Mouse (Mus musculus) lung, postnatal 0 days (tissue): ENCODE results near the gene Cfap77. TPM values are rescaled to one million over a fixed set of nuclear protein-coding genes. Genes with fewer than 3 reads are reported as not detected.

Experiments used
- ATAC-seq: fragments of 200-750 bp; cut with Nextera tagmentation; 2 replicates; pipeline ENCODE4 v1.8.0; 2017; ENCODE audit warnings: moderate library complexity
- DNase-seq: peaks from one replicate; pipeline ENCODE4 v3.0.0-alpha.2; 2016; ENCODE audit warnings: low spot score
- H3K27ac ChIP-seq: fragments of 300-500 bp; sonication (generic); 2 replicates; pipeline ENCODE4 v1.5.1; 2014; ENCODE audit warnings: antibody characterized with exemption, mild to moderate bottlenecking, low read length, mixed read lengths
- H3K27me3 ChIP-seq: fragments of 300-500 bp; sonication (generic); replicated peaks from 2 replicates; pipeline ENCODE4 v1.6.1; 2014; ENCODE audit warnings: low read length, mixed read lengths; ENCODE audit not compliant: insufficient read depth
- H3K36me3 ChIP-seq: fragments of 300-500 bp; sonication (generic); 2 replicates; pipeline ENCODE4 v1.6.1; 2014; ENCODE audit warnings: low read length, mixed read lengths; ENCODE audit not compliant: insufficient read depth
- H3K4me1 ChIP-seq: fragments of 300-500 bp; sonication (generic); 2 replicates; pipeline ENCODE4 v1.6.1; 2014; ENCODE audit warnings: antibody characterized with exemption, low read depth, low read length, mixed read lengths; ENCODE audit not compliant: insufficient read depth
- H3K4me2 ChIP-seq: fragments of 300-500 bp; sonication (generic); replicated peaks from 2 replicates; pipeline ENCODE4 v1.6.1; 2014; ENCODE audit warnings: low read depth, mild to moderate bottlenecking, low read length, moderate library complexity, mixed read lengths
- H3K4me3 ChIP-seq: fragments of 300-500 bp; sonication (generic); 2 replicates; pipeline ENCODE4 v1.5.1; 2014; ENCODE audit warnings: low read depth, low read length
- H3K9ac ChIP-seq: fragments of 300-500 bp; sonication (generic); replicated peaks from 2 replicates; pipeline ENCODE4 v1.6.1; 2014; ENCODE audit warnings: low read depth, mild to moderate bottlenecking
- H3K9me3 ChIP-seq: fragments of 300-500 bp; sonication (generic); 2 replicates; pipeline ENCODE4 v1.6.1; 2016; ENCODE audit warnings: low read length, mixed read lengths
- CTCF ChIP-seq: IDR thresholded peaks from 2 replicates; pipeline ENCODE4 v1.5.1; 2016; ENCODE audit warnings: antibody characterized with exemption, mild to moderate bottlenecking
- EP300 ChIP-seq: IDR thresholded peaks from 2 replicates; pipeline ENCODE4 v1.6.1; 2016; ENCODE audit warnings: antibody characterized with exemption, mild to moderate bottlenecking, control low read depth
- WGBS: fragments of 180-500 bp; shearing (Covaris S2); extraction: QIAGEN DNeasy Blood & Tissue Kit; methylation state at CpG from one replicate; pipeline ENCODE4 v1.1.7; 2014; 5-methylcytosine and 5-hydroxymethylcytosine counted together
- polyA plus RNA-seq: library from polyadenylated mRNA; unstranded; fragments of >200 nt; fragmentation: Nextera tagmentation; extraction: Ambion mirVana; gene quantifications from 2 replicates; pipeline ENCODE4 v1.2.1, GENCODE M21; 2015

Cfap77 gene
- polyA plus RNA-seq, 1 experiment from 2014 or later, result 1.2 TPM

DNA sequence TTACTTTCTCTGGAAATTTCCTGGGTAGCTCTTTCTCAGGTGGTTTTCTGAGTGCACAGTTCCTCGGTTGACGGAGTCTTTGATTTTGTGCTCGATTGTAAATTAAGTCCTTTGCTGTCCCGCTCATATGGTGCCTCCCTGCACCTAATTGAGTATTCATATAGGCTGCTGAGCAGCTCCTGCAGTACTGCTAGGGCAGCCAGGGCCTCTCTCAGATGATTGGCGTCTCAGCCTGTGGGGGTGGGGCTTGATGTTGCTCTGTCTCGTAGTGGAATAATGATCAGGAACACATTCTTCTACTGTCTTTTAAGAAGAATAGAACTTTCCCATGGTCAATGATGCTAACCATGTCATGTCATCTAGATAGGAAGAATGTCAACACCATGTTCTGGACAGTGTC, 109.5 kb downstream of the Cfap77 start:
- Histone ChIP-seq H3K4me1 (no peaks in the 10 kb centered on the region), H3K4me2 (no peak overlapping the region), H3K9me3 (no peaks in the 10 kb centered on the region), H3K36me3 (no peaks in the 10 kb centered on the region), H3K4me3 (no peak overlapping the region), H3K27me3 (no peaks in the 10 kb centered on the region), H3K9ac (no peak overlapping the region), H3K27ac (no peak overlapping the region)
- TF ChIP-seq EP300, result no peak
- no peak for TF ChIP-seq CTCF
- no peak for DNase-seq
- 68% methylated on average over 6 of the region's 6 CpGs for WGBS
- no peak for ATAC-seq

DNA sequence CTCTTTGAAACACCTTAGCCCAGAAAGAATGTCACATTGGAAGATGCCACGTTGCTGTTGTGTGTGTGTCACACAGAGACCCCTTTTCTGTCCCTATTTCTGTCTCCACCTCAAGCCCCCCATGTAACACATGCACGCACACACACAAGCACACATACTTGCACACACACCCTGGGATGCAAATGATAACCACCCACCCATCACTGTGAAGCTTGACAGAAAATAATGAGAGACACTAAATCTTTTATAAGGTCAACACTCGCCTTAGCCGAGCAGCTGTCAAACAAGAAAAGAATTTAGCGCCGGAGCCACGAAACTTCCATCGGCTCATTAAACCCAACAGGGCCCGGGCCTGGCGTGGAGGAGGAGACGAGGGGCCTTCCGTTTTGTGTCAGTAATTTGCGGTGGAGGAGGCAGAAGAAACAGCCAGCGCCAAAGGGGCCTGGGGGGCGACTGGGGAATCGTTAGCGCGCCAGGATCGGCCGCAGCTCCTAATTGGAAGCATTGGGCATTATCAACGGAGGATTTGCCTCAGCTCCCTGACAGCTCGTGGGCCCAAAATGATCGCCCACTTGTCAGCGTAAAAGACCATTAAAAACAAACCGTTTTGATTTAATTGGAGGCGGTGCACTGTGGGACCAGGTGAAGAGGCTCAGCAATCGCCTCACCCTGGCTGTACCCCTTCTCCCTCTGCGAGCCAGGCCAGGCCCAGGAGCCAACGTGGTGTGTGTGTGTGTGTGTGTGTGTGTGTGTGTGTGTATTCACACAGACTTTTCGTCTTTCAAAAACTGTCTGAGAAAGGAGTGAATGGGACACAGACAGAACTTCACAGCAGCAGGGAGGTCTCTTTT, 111.0 kb downstream of the Cfap77 start:
- Histone ChIP-seq H3K9me3 (no peaks in the 10 kb centered on the region), H3K4me3 (no peak overlapping the region), H3K4me2 (no peak overlapping the region), H3K27ac (no peak overlapping the region), H3K9ac (no peak overlapping the region), H3K36me3 (no peaks in the 10 kb centered on the region), H3K4me1 (no peaks in the 10 kb centered on the region), H3K27me3 (no peaks in the 10 kb centered on the region)
- no peak for TF ChIP-seq CTCF
- TF ChIP-seq EP300, result no peak
- DNase-seq, result no peak
- WGBS, result 55% methylated on average over 30 of the region's 30 CpGs
- no peak for ATAC-seq

DNA sequence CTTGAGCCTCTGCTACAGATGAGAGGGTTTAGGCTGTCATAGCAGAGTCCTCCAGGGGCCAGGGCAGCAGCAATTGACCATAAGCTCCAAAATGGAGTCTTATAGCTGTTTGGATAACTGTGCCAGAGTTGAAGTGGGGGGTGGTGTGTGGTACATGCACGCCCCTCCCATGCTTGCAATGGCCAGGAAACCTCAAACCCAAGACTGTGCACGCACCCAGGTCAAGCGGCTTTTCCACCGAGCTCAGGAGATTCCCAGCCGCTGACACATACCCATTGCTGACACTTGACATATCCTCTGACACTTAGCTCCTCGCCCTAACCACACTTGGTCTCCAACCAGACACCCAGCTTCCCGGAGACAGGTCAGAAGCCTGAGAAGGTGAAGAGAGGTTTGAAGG, 115.9 kb downstream of the Cfap77 start:
- ATAC-seq, result no peak
- H3K4me2 ChIP-seq, result no peak overlapping the region
- no peak overlapping the region for H3K4me3 ChIP-seq
- WGBS, result 57% methylated on average over 7 of the region's 7 CpGs
- no peaks in the 10 kb centered on the region for H3K9me3 ChIP-seq
- no peak overlapping the region for H3K27ac ChIP-seq
- H3K27me3 ChIP-seq, result no peaks in the 10 kb centered on the region
- TF ChIP-seq CTCF, result no peak
- no peaks in the 10 kb centered on the region for H3K4me1 ChIP-seq
- DNase-seq, result no peak
- H3K36me3 ChIP-seq, result no peaks in the 10 kb centered on the region
- no peak overlapping the region for H3K9ac ChIP-seq

DNA sequence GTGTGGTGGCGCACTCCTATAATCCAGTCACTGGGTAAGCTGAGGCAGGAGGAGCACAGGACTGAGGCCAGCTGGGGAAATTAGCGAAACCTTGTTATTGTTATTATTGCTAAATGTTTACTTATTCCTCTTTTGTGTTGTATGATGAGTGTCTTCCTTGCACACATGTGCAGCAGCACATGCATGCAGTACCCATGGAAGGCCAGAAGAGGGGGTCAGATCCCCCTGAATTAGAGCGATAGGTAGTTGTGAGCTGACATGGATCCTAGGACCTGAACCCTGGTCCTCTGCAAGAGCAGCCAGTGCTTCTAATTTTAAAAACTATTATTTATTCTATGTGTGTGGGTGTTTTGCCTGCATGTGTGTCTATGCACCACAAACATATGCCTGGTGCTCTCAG, 124.3 kb downstream of the Cfap77 start:
- no peak for DNase-seq
- H3K27ac ChIP-seq, result no peak overlapping the region
- H3K4me2 ChIP-seq, result no peak overlapping the region
- ATAC-seq, result no peak
- TF ChIP-seq EP300, result no peak
- TF ChIP-seq CTCF, result peak; percentile 32
- no peaks in the 10 kb centered on the region for H3K4me1 ChIP-seq
- no peaks in the 10 kb centered on the region for H3K36me3 ChIP-seq
- H3K9me3 ChIP-seq, result no peaks in the 10 kb centered on the region
- no peak overlapping the region for H3K9ac ChIP-seq
- WGBS, result 88% methylated on average over 3 of the region's 3 CpGs
- H3K27me3 ChIP-seq, result no peaks in the 10 kb centered on the region
- no peak overlapping the region for H3K4me3 ChIP-seq

DNA sequence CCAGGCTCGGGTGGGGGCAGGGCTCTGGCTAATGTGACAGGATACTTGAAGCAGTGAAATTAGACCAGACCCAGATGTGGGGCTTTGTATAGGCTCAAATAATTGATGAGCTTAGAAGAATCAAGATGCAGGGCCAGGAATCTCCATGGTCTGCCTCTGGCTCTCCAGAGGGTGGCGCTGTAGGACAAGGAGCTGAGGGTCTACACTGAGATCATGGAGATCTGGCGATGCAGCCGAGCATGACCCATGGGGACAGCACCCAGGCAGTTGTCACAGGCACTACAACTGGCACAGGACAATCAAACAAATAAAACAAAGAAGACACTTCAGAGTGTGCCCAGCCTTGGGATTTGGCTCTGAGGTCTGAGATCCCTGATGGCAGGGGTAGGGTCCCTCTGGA, 131.0 kb downstream of the Cfap77 start:
- no peak overlapping the region for H3K4me3 ChIP-seq
- no peak overlapping the region for H3K4me2 ChIP-seq
- DNase-seq (peak; percentile 65), ATAC-seq (peak; percentile 65)
- TF ChIP-seq CTCF, result peak; percentile 95
- no peak for TF ChIP-seq EP300
- no peaks in the 10 kb centered on the region for H3K4me1 ChIP-seq
- no peak overlapping the region for H3K27ac ChIP-seq
- no peak overlapping the region for H3K9ac ChIP-seq
- 0% methylated on average over 4 of the region's 4 CpGs for WGBS
- H3K9me3 ChIP-seq, result no peaks in the 10 kb centered on the region
- no peaks in the 10 kb centered on the region for H3K36me3 ChIP-seq
- H3K27me3 ChIP-seq, result peaks cover 10% of the 10 kb centered on the region

DNA sequence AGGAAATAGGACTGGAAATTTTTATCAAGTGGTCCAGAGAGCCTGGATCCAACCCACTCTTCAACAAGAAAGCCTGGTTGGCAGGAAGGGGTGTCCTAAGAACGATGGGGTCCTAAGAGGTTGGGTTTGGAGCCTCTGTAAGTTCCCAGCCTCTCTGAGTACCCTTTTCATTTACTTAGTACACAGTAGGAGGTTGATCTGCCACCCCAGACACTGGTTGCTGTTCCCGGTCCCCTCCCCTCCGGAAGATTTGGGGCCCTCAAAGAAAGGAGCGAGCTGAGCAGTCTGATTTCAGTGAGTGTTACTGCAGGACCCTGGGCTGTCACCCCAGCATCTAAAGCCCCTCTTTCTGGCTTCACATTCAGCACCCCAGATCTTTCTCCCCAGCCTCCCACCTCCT, 135.9 kb downstream of the Cfap77 start:
- Histone ChIP-seq H3K9me3 (no peaks in the 10 kb centered on the region), H3K36me3 (no peaks in the 10 kb centered on the region), H3K9ac (no peak overlapping the region), H3K4me2 (no peak overlapping the region), H3K27ac (no peak overlapping the region), H3K4me1 (no peaks in the 10 kb centered on the region; the same call in 1 of the 2 replicates), H3K4me3 (no peak overlapping the region), H3K27me3 (peaks cover 49% of the 10 kb centered on the region)
- DNase-seq (no peak), ATAC-seq (no peak)
- TF ChIP-seq CTCF, result no peak
- no peak for TF ChIP-seq EP300
- 2% methylated on average over 4 of the region's 4 CpGs for WGBS
